Mouse (Mus musculus): ENCODE data around the gene Fancc. TPM values are rescaled to one million over a fixed set of nuclear protein-coding genes. Genes with fewer than 3 reads are reported as not detected.

The Fancc gene
- polyA plus RNA-seq, 1 experiment from 2014 or later: 21.2 TPM

DNA sequence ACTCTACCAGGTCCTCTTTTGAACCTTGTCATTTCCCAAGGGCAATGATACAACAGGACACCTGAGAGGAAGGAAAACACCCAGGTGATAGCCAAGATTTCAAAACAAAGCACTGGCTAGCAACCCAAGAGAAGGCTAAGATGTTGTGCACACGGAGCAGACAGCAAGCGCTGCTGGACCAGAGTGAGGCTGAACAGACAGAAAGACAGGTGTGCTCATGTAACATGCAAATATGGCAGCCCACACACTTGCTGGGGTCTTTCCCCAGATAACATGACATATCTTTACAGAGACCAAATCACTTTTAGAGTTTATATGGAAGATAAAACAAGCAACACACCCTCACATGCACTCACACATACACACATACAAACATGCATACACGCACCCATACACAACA lies 152.6 kb downstream of the Fancc start:
- 98% methylated on average over 3 of the region's 3 CpGs for WGBS
- Histone ChIP-seq H3K4me1 (no peaks in the 10 kb centered on the region), H3K27ac (no peak overlapping the region), H3K36me3 (peaks cover 3% of the 10 kb centered on the region; the same call in 1 of the 2 replicates), H3K4me3 (no peak overlapping the region), H3K27me3 (no peaks in the 10 kb centered on the region), H3K9me3 (no peaks in the 10 kb centered on the region), H3K9ac (no peak overlapping the region), H3K4me2 (no peak overlapping the region)
- ATAC-seq (ENCODE audit: insufficient number of reproducible peaks, insufficient read depth, low FRiP score, low TSS enrichment, low read depth): no peak

DNA sequence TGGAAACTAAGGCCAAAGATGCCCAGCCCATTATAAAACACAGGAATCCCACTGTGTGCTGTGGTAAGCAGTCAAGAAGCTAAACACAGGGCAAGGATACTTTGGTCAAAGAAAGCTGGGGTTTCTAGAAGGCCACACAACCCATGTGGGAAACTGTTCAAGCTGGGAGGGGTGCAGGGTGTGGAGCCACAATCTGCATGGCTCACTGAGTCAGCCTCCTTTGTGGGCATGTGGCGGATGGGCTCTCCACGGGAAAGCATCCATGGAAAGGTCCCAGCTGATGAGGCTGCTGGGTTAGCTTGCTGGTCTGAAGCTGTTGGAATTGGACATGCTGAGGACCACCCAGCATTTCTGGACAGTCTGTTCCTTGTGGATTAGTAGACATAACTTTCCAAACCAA lies 154.3 kb downstream of the Fancc start:
- no peak overlapping the region for H3K27ac ChIP-seq
- H3K9ac ChIP-seq: no peak overlapping the region
- 0 out of 2 replicates have a peak, but pooled peaks have one; percentile 48 for ATAC-seq (ENCODE audit: insufficient number of reproducible peaks, insufficient read depth, low FRiP score, low TSS enrichment, low read depth)
- no peak overlapping the region for H3K4me2 ChIP-seq
- H3K36me3 ChIP-seq: peaks cover 3% of the 10 kb centered on the region; the same call in 1 of the 2 replicates
- no peak overlapping the region for H3K4me3 ChIP-seq
- H3K27me3 ChIP-seq: no peaks in the 10 kb centered on the region
- H3K4me1 ChIP-seq: peaks cover under 1% of the 10 kb centered on the region
- WGBS: 89% methylated on average over 2 of the region's 2 CpGs
- no peaks in the 10 kb centered on the region for H3K9me3 ChIP-seq

DNA sequence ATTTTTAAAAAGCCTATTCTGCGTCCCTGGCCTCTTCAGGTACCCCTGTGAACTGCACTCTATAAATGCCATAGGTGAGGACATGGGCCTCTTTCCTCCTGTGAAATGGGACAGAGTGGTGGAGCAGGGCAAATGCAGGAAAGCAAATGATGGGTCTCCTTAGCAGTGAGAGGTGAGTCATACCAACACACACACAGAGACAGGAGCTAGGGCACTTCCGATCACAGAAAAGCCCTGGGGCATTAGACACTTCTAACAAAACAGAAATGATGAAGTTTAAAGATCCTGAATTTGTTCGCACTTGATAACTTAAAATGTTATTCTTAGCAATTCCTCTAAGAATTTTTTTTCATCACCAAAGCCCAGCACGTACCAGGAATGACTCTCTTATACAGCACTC lies 157.1 kb downstream of the Fancc start:
- no peak overlapping the region for H3K4me2 ChIP-seq
- peaks cover 3% of the 10 kb centered on the region; the same call in 1 of the 2 replicates for H3K36me3 ChIP-seq
- no peaks in the 10 kb centered on the region for H3K9me3 ChIP-seq
- no peak for ATAC-seq (ENCODE audit: insufficient number of reproducible peaks, insufficient read depth, low FRiP score, low TSS enrichment, low read depth)
- H3K4me1 ChIP-seq: peaks cover 22% of the 10 kb centered on the region
- WGBS: 74% methylated on average over 4 of the region's 4 CpGs
- H3K9ac ChIP-seq: no peak overlapping the region
- no peak overlapping the region for H3K4me3 ChIP-seq
- no peaks in the 10 kb centered on the region for H3K27me3 ChIP-seq
- H3K27ac ChIP-seq: no peak overlapping the region

DNA sequence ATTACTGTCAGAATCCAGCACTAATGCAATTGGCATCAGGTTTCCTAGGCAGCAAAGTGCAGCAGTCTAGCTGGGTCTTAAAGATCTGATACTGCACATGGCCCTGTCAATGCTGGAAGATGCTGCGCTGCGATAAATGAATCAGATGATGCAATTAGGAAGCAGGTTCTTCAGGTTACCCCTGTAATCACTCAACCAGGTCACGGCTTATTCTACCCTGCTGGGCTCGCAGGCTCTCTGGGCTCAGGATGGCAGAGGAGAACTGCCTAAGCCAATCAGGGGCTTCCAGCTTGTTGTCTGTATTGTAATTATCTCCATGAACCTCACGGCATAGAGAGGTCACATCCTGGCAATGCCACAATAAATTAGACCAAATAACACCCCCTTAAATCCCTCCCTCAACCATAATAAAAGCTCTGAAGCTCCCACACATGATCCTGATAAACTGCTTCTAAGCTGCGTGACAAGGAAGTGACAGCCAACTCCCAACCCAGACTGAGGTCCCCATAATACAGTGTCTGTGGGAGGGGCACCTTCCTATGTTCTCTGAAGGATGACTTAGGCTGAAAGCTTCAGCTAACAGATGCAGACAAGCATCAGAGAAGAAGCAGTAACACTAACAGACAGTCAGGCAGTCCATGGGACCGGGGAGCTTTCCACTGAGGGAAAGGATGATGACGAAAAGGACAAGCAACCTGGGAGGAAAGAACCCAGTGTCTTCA lies 159.7 kb downstream of the Fancc start:
- H3K9me3 ChIP-seq: no peaks in the 10 kb centered on the region
- peak overlapping the region; percentile 60; the same call in 1 of the 2 replicates for H3K27ac ChIP-seq
- 21% methylated on average over 8 of the region's 8 CpGs for WGBS
- H3K27me3 ChIP-seq: no peaks in the 10 kb centered on the region
- no peak overlapping the region for H3K9ac ChIP-seq
- H3K4me2 ChIP-seq: peak overlapping the region; percentile 20; the same call in 1 of the 2 replicates
- H3K4me3 ChIP-seq: no peak overlapping the region
- H3K36me3 ChIP-seq: no peaks in the 10 kb centered on the region
- peaks cover 41% of the 10 kb centered on the region for H3K4me1 ChIP-seq
- ATAC-seq (ENCODE audit: insufficient number of reproducible peaks, insufficient read depth, low FRiP score, low TSS enrichment, low read depth): 0 out of 2 replicates have a peak, but pooled peaks have one; percentile 49

DNA sequence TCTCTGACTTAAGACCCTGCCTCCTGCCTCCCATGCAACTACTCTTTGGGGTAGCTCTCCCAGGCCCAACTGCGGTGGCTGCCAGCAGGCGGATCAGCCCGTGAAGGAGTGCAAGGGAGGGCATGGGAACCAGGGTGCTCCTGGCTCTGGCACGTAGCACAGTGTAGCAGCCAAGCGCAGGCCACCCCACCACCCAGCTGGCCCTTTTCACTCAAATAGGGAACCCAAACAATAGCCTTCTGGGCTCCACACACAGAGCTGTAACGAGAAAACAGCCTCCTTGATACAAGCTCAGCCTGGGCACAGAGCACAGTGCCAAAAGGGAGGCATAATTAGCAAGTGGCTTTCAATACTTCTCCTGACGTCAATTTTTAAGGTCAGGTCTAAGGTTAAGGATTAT lies 160.7 kb downstream of the Fancc start:
- Histone ChIP-seq H3K36me3 (no peaks in the 10 kb centered on the region), H3K27me3 (no peaks in the 10 kb centered on the region), H3K27ac (peak overlapping the region; percentile 60), H3K4me3 (no peak overlapping the region), H3K9ac (no peak overlapping the region), H3K9me3 (no peaks in the 10 kb centered on the region), H3K4me2 (no peak overlapping the region), H3K4me1 (peaks cover 44% of the 10 kb centered on the region)
- 0 out of 2 replicates have a peak, but pooled peaks have one; percentile 23 for ATAC-seq (ENCODE audit: insufficient number of reproducible peaks, insufficient read depth, low FRiP score, low TSS enrichment, low read depth)
- WGBS: 46% methylated on average over 7 of the region's 7 CpGs

DNA sequence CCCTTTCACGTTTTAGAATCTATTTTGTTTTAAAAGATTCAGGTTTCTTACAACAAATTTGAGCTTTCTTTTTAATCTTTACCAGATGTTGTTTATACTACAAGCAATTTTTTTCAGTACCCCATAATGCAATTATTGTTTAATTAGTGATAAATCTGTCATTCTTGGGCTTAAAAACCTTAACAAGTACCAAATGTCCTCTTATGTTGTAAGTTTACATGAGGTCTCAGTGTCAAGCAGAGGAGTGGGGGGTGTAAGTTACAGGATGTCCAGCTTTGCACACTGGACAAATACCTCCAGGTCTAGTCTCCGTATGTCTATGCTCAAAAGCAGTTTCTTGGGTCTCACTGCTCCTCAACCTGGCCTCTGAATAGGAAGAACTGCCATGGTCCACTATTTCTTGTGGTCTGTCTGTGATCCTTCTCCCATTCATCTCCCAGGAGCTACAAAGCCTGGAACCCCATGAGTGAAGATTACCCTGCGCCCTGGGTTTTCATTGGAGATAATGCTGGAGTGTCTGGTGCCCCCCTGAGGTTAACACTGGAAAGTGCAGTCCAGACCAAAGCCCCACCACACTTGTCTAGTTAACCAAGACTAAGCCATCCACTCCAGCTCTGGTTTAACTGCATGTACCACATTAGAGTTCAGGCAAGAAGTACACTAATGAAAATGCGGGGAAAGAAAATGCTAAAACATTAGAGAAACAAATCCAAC lies 161.5 kb downstream of the Fancc start:
- H3K9ac ChIP-seq: no peak overlapping the region
- WGBS: 39% methylated on average over 4 of the region's 4 CpGs
- H3K27me3 ChIP-seq: no peaks in the 10 kb centered on the region
- peaks cover 50% of the 10 kb centered on the region for H3K4me1 ChIP-seq
- no peak overlapping the region for H3K4me2 ChIP-seq
- no peak overlapping the region for H3K4me3 ChIP-seq
- peak overlapping the region; percentile 60 for H3K27ac ChIP-seq
- no peaks in the 10 kb centered on the region for H3K36me3 ChIP-seq
- no peak for ATAC-seq (ENCODE audit: insufficient number of reproducible peaks, insufficient read depth, low FRiP score, low TSS enrichment, low read depth)
- no peaks in the 10 kb centered on the region for H3K9me3 ChIP-seq

DNA sequence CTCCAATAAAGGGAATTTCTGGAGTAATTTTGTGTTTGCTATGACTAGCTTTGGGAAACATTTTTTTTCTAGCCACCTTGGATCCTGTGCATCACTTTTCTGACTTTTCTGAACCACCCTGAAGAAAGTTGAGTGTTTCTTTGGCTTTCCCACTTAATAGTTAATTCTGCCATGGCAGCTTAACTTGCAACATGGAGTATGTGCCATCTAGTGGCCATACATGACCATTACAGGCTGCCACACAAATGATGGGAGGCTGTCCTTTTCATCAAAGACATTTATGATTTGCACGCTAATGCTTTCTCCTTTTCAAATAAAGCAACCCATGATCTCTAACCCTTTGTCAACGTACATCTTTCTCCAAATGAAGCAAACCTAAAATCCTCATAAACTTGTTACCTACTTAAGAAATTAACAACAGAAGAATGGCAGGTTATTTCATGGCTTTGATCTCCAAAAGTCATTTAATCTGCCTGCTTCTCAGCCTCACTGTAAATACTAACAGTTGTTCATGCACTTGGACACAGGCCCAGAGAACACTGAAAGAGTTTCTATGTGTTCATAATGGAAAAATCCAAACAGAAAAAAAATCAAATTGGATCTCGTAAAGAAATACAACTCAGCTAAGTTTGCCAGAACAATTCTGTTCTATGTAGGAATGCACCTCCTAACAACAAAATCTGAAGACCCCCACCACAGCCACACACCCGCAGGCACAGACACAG lies 164.3 kb downstream of the Fancc start:
- Histone ChIP-seq H3K36me3 (no peaks in the 10 kb centered on the region), H3K4me1 (peaks cover 61% of the 10 kb centered on the region), H3K9me3 (no peaks in the 10 kb centered on the region), H3K27me3 (no peaks in the 10 kb centered on the region), H3K4me3 (no peak overlapping the region), H3K4me2 (no peak overlapping the region), H3K27ac (peak overlapping the region; percentile 75; the same call in 1 of the 2 replicates), H3K9ac (no peak overlapping the region)
- ATAC-seq (ENCODE audit: insufficient number of reproducible peaks, insufficient read depth, low FRiP score, low TSS enrichment, low read depth): no peak
- 28% methylated on average over 4 of the region's 4 CpGs for WGBS

DNA sequence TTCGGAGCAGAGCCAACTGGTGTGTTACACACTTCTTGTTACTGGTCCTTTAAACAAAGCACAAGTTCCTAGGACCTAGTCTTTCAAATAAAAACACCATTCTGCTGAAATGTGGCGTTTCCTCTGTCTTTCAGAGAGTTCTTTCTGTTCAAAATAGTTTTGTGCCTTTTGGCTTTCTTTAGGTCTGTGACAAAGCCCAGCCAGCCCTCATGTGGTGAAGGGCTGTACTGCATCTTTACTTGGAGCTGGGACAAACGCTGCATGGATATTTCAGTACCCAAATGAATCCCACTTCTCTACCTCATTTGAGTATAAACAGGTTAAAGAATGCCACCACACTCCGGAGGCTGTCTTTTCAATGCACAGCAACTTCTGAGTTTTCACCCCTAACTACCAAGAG lies 165.7 kb downstream of the Fancc start:
- peaks cover 51% of the 10 kb centered on the region for H3K4me1 ChIP-seq
- H3K27ac ChIP-seq: 0 out of 2 replicates have a peak overlapping the region, but pooled peaks have one; percentile 66
- H3K9ac ChIP-seq: no peak overlapping the region
- WGBS: 35% methylated on average over 4 of the region's 4 CpGs
- no peaks in the 10 kb centered on the region for H3K36me3 ChIP-seq
- no peak overlapping the region for H3K4me3 ChIP-seq
- ATAC-seq (ENCODE audit: insufficient number of reproducible peaks, insufficient read depth, low FRiP score, low TSS enrichment, low read depth): no peak
- no peaks in the 10 kb centered on the region for H3K9me3 ChIP-seq
- no peak overlapping the region for H3K4me2 ChIP-seq
- H3K27me3 ChIP-seq: no peaks in the 10 kb centered on the region

DNA sequence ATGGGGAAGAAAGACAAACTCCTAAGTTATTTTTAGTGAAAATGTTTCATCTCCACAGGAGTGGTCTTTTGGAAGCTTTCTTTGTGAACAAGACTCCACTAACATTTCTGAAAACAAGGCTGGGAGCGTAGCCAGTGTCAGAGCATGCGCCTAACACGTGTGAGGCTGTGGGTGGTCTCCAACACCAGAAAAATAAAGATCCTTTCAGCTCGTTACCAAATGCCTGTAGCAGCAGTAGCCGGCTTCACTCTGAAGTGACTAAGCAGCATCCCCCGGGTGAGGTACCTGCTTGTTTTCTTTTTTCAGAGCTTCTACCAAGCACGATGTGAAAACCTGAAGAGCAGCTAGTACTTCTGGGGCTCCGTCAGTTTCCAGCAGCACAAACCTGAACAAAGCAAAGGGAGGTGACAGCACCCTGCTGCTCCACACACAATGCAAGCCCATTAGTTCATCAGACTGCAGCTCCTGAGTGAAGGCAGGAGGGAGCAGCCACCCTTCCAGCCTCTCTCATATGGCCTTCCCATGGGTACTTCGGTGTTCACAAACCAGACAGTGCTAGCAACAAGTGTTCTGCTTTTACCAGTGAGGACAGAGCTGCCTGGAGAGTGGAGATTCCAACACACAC lies 166.7 kb downstream of the Fancc start:
- H3K4me1 ChIP-seq: peaks cover 44% of the 10 kb centered on the region
- H3K9ac ChIP-seq: no peak overlapping the region
- H3K27me3 ChIP-seq: no peaks in the 10 kb centered on the region
- WGBS: 40% methylated on average over 9 of the region's 9 CpGs
- no peak overlapping the region for H3K4me2 ChIP-seq
- no peaks in the 10 kb centered on the region for H3K36me3 ChIP-seq
- H3K9me3 ChIP-seq: no peaks in the 10 kb centered on the region
- H3K27ac ChIP-seq: peak overlapping the region; percentile 66
- no peak for ATAC-seq (ENCODE audit: insufficient number of reproducible peaks, insufficient read depth, low FRiP score, low TSS enrichment, low read depth)
- H3K4me3 ChIP-seq: no peak overlapping the region

DNA sequence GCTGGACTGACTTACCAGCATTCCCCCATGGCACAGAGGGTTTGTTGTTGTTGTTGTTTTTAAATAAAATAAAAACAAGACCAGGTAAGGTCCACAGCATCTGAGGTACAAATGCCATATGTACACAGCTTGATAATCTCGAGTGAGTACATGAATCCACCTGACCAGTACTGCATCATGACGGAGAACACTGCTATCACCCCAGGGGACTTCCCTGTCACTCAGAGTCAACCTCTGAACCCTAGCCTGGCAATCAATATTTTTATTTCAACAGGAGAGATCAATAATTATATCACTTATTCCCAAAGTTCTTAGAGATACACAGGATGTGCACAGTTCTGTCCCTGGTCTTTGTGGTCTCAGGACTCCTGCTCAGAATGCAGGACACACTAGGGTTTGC lies 171.1 kb downstream of the Fancc start:
- Histone ChIP-seq H3K9me3 (no peaks in the 10 kb centered on the region), H3K36me3 (peaks cover 3% of the 10 kb centered on the region; the same call in 1 of the 2 replicates), H3K4me3 (no peak overlapping the region), H3K27ac (no peak overlapping the region), H3K4me2 (no peak overlapping the region), H3K27me3 (no peaks in the 10 kb centered on the region), H3K9ac (no peak overlapping the region), H3K4me1 (peaks cover 56% of the 10 kb centered on the region)
- WGBS: 87% methylated on average over 2 of the region's 2 CpGs
- no peak for ATAC-seq (ENCODE audit: insufficient number of reproducible peaks, insufficient read depth, low FRiP score, low TSS enrichment, low read depth)

Measured in embryonic facial prominence, embryonic 13.5 days (tissue).